In genomic region chr11:6474874-6475731, GRCm38 (mm10) we compare ENCODE assay signal across 8 mouse cellular contexts. TPM values are rescaled to one million over a fixed set of nuclear protein-coding genes. Genes with fewer than 3 reads are reported as not detected.
DNase-seq lines count a peak whose midpoint lies in the region; ATAC-seq and TF ChIP-seq lines count a peak whose summit lies in the region.

No protein-coding gene starts in this region.

- no peak for TF ChIP-seq CTCF in E14TG2a.4 (conservative IDR thresholded peaks at IDR 0.05; ENCODE audit: low read length)
- no peak for TF ChIP-seq CTCF in heart, postnatal 0 days (IDR thresholded peaks at IDR 0.05; ENCODE audit: low read depth)
- no peak for TF ChIP-seq CTCF in lung, adult 2 months (IDR thresholded peaks at IDR 0.05; ENCODE audit: insufficient read depth, low read length)
- no peak for TF ChIP-seq CTCF in testis, adult 2 months (IDR thresholded peaks at IDR 0.05; ENCODE audit: control insufficient read depth, insufficient read depth, insufficient replicate concordance, low read depth, low read length)

- WGBS in forebrain, embryonic 14.5 days = under 1% methylated on average over 86 of the region's 109 CpGs
- under 1% methylated on average over 99 of the region's 109 CpGs for WGBS in heart, postnatal 0 days
- under 1% methylated on average over 109 of the region's 109 CpGs for WGBS in lung, adult 2 months
- under 1% methylated on average over 93 of the region's 109 CpGs for WGBS in neural tube, embryonic 14.5 days

- peak overlapping the region; percentile 80 for H3K9ac ChIP-seq in forebrain, embryonic 14.5 days (ENCODE audit: low read length)
- peak overlapping the region; percentile 95 for H3K9ac ChIP-seq in heart, postnatal 0 days (replicated peaks; ENCODE audit: low read depth, low read length)
- H3K9ac ChIP-seq in neural tube, embryonic 14.5 days (replicated peaks; ENCODE audit: low read depth, low read length) = peak overlapping the region; percentile 92

- H3K4me1 ChIP-seq in E14TG2a.4 (replicated peaks; ENCODE audit: low read depth, low read length) = peaks cover 59% of the 10 kb centered on the region
- H3K4me1 ChIP-seq in forebrain, embryonic 14.5 days (ENCODE audit: control insufficient read depth, insufficient read depth, low read length) = peaks cover 36% of the 10 kb centered on the region
- H3K4me1 ChIP-seq in heart, postnatal 0 days (ENCODE audit: control insufficient read depth, insufficient read depth) = peaks cover 25% of the 10 kb centered on the region
- peaks cover 27% of the 10 kb centered on the region for H3K4me1 ChIP-seq in lung, adult 2 months (ENCODE audit: control insufficient read depth, insufficient read depth, low read length)
- peaks cover 34% of the 10 kb centered on the region for H3K4me1 ChIP-seq in neural tube, embryonic 14.5 days (ENCODE audit: control insufficient read depth, insufficient read depth, low read length)
- peaks cover 2% of the 10 kb centered on the region for H3K4me1 ChIP-seq in testis, adult 2 months (ENCODE audit: control insufficient read depth, insufficient read depth, low read length)

- 0 out of 2 replicates have a peak, but pooled peaks have one; percentile 25 for TF ChIP-seq POLR2A in lung, adult 2 months (IDR thresholded peaks at IDR 0.05; ENCODE audit: borderline replicate concordance, extremely low read depth, low read depth, low read length)
- TF ChIP-seq POLR2A in testis, adult 2 months (IDR thresholded peaks at IDR 0.05; ENCODE audit: control insufficient read depth, low read depth, low read length) = no peak

- H3K36me3 ChIP-seq in E14TG2a.4 (ENCODE audit: insufficient read depth, low read length) = peaks cover 51% of the 10 kb centered on the region
- H3K36me3 ChIP-seq in forebrain, embryonic 14.5 days (ENCODE audit: control insufficient read depth, insufficient read depth, low read length) = peaks cover 2% of the 10 kb centered on the region; the same call in 1 of the 2 replicates
- no peaks in the 10 kb centered on the region for H3K36me3 ChIP-seq in heart, postnatal 0 days (replicated peaks; ENCODE audit: control insufficient read depth, insufficient read depth, low read length)
- H3K36me3 ChIP-seq in neural tube, embryonic 14.5 days (ENCODE audit: control insufficient read depth, insufficient read depth, low read length) = no peaks in the 10 kb centered on the region
- no peaks in the 10 kb centered on the region for H3K36me3 ChIP-seq in testis, adult 2 months (ENCODE audit: control insufficient read depth, insufficient read depth, low read length)

- peak overlapping the region; percentile 95 for H3K27ac ChIP-seq in forebrain, embryonic 14.5 days (ENCODE audit: low read depth, low read length)
- H3K27ac ChIP-seq in heart, postnatal 0 days (ENCODE audit: low read depth) = peak overlapping the region; percentile 100
- peak overlapping the region; percentile 97 for H3K27ac ChIP-seq in neural tube, embryonic 14.5 days (ENCODE audit: low read depth, low read length)
- peak overlapping the region; percentile 87 for H3K27ac ChIP-seq in testis, adult 2 months (ENCODE audit: control insufficient read depth, insufficient read depth, low read depth, low read length)

- H3K27me3 ChIP-seq in E14TG2a.4 (ENCODE audit: insufficient read depth, low read length) = no peaks in the 10 kb centered on the region
- no peaks in the 10 kb centered on the region for H3K27me3 ChIP-seq in forebrain, embryonic 14.5 days (replicated peaks; ENCODE audit: control insufficient read depth, insufficient read depth, low read length)
- H3K27me3 ChIP-seq in heart, postnatal 0 days (ENCODE audit: control insufficient read depth, insufficient read depth, low read length) = no peaks in the 10 kb centered on the region
- no peaks in the 10 kb centered on the region for H3K27me3 ChIP-seq in neural tube, embryonic 14.5 days (ENCODE audit: control insufficient read depth, insufficient read depth, low read length)
- no peaks in the 10 kb centered on the region for H3K27me3 ChIP-seq in testis, adult 2 months (ENCODE audit: control insufficient read depth, insufficient read depth, low read length)

- H3K4me3 ChIP-seq in E14TG2a.4 (replicated peaks; ENCODE audit: low read length) = peak overlapping the region; percentile 88
- peak overlapping the region; percentile 96 for H3K4me3 ChIP-seq in forebrain, embryonic 14.5 days (ENCODE audit: low read depth, low read length)
- H3K4me3 ChIP-seq in heart, postnatal 0 days (ENCODE audit: low read depth, low read length) = peak overlapping the region; percentile 93
- H3K4me3 ChIP-seq in lung, adult 2 months (replicated peaks; ENCODE audit: extremely low read depth, low read depth, low read length) = peak overlapping the region; percentile 95
- peak overlapping the region; percentile 96 for H3K4me3 ChIP-seq in neural tube, embryonic 14.5 days (ENCODE audit: low read depth, low read length)
- peak overlapping the region; percentile 93 for H3K4me3 ChIP-seq in testis, adult 2 months (ENCODE audit: control insufficient read depth, low read depth, low read length)

- peak; percentile 32; the same call in 1 of the 2 replicates for ATAC-seq in cerebellum, adult (ENCODE audit: insufficient number of reproducible peaks, low FRiP score, low TSS enrichment)
- ATAC-seq in forebrain, embryonic 14.5 days = peak; percentile 22
- ATAC-seq in heart, postnatal 0 days (ENCODE audit: insufficient read depth, low read depth) = peak; percentile 38
- peak; percentile 28 for ATAC-seq in neural tube, embryonic 14.5 days (ENCODE audit: low read depth)

- peak overlapping the region; percentile 98 for H3K4me2 ChIP-seq in forebrain, embryonic 14.5 days (ENCODE audit: low read length)
- H3K4me2 ChIP-seq in heart, postnatal 0 days (ENCODE audit: low read depth, low read length) = peak overlapping the region; percentile 83
- peak overlapping the region; percentile 97 for H3K4me2 ChIP-seq in neural tube, embryonic 14.5 days (ENCODE audit: low read depth, low read length)

- no peaks in the 10 kb centered on the region for H3K9me3 ChIP-seq in E14TG2a.4 (ENCODE audit: low read length)
- H3K9me3 ChIP-seq in forebrain, embryonic 14.5 days (replicated peaks; ENCODE audit: control insufficient read depth, low read length) = no peaks in the 10 kb centered on the region
- no peaks in the 10 kb centered on the region for H3K9me3 ChIP-seq in heart, postnatal 0 days (replicated peaks; ENCODE audit: control insufficient read depth, low read length)
- no peaks in the 10 kb centered on the region for H3K9me3 ChIP-seq in neural tube, embryonic 14.5 days (ENCODE audit: control insufficient read depth, low read length)

- TF ChIP-seq EP300 in heart, postnatal 0 days (IDR thresholded peaks at IDR 0.05; ENCODE audit: low read depth) = no peak

- peak; percentile 55 for DNase-seq in forebrain, embryonic 14.5 days (ENCODE audit: low spot score)
- DNase-seq in heart, postnatal 0 days (ENCODE audit: low spot score) = no peak
- DNase-seq in kidney, postnatal 25 days = peak; percentile 39 to 78
- DNase-seq in lung, adult 2 months = peak; percentile 65

RNA-seq across cellular contexts. Expression of gene Purb, which starts 0.6 kb away (rescaled TPM):
- polyA plus RNA-seq in forebrain, embryonic 14.5 days (2014; fragmentation: Nextera tagmentation; extraction: Ambion mirVana) = 8.7 and 12.1 TPM in 2 replicates
- 40.4 and 48.4 TPM in 2 replicates for total RNA-seq in heart, postnatal 0 days (2014; rRNA removed; ENCODE audit: low replicate concordance)
- 18.4 and 22.0 TPM in 2 replicates for polyA plus RNA-seq in heart, postnatal 0 days (2015; fragmentation: Nextera tagmentation; extraction: Ambion mirVana)
- 10.7 and 11.0 TPM in 2 replicates for polyA plus RNA-seq in lung, adult 2 months (2012; rRNA removed)
- 11.4 and 11.6 TPM in 2 replicates for polyA plus RNA-seq in neural tube, embryonic 14.5 days (2014; fragmentation: Nextera tagmentation; extraction: Ambion mirVana)
- 5.6 and 6.0 TPM in 2 replicates for polyA plus RNA-seq in testis, adult 2 months (2012; rRNA removed)

RNA-seq across cellular contexts. Expression of gene H2afv, which starts 30.9 kb away (rescaled TPM):
- 593 and 826 TPM in 2 replicates for polyA plus RNA-seq in forebrain, embryonic 14.5 days (2014; fragmentation: Nextera tagmentation; extraction: Ambion mirVana)
- 106 and 157 TPM in 2 replicates for total RNA-seq in heart, postnatal 0 days (2014; rRNA removed; ENCODE audit: low replicate concordance)
- 213 and 232 TPM in 2 replicates for polyA plus RNA-seq in heart, postnatal 0 days (2015; fragmentation: Nextera tagmentation; extraction: Ambion mirVana)
- 39.1 and 51.4 TPM in 2 replicates for polyA plus RNA-seq in lung, adult 2 months (2012; rRNA removed)
- polyA plus RNA-seq in neural tube, embryonic 14.5 days (2014; fragmentation: Nextera tagmentation; extraction: Ambion mirVana) = 188 and 234 TPM in 2 replicates
- polyA plus RNA-seq in testis, adult 2 months (2012; rRNA removed) = 26.2 and 30.5 TPM in 2 replicates

RNA-seq across cellular contexts. Expression of gene Myo1g, which starts 45.7 kb away (rescaled TPM):
- 0.17 and 0.33 TPM in 2 replicates for polyA plus RNA-seq in forebrain, embryonic 14.5 days (2014; fragmentation: Nextera tagmentation; extraction: Ambion mirVana)
- total RNA-seq in heart, postnatal 0 days (2014; rRNA removed; ENCODE audit: low replicate concordance) = 0.65 and 1.6 TPM in 2 replicates
- polyA plus RNA-seq in heart, postnatal 0 days (2015; fragmentation: Nextera tagmentation; extraction: Ambion mirVana) = 0.49 and 0.56 TPM in 2 replicates
- 37.1 and 52.3 TPM in 2 replicates for polyA plus RNA-seq in lung, adult 2 months (2012; rRNA removed)
- 0.16 and 0.59 TPM in 2 replicates for polyA plus RNA-seq in neural tube, embryonic 14.5 days (2014; fragmentation: Nextera tagmentation; extraction: Ambion mirVana)
- polyA plus RNA-seq in testis, adult 2 months (2012; rRNA removed) = 0.31 and 0.46 TPM in 2 replicates

RNA-seq across cellular contexts. Expression of gene Ppia, which starts 59.9 kb away (rescaled TPM):
- polyA plus RNA-seq in forebrain, embryonic 14.5 days (2014; fragmentation: Nextera tagmentation; extraction: Ambion mirVana) = 4,105 and 4,592 TPM in 2 replicates
- total RNA-seq in heart, postnatal 0 days (2014; rRNA removed; ENCODE audit: low replicate concordance) = 2,268 and 2,353 TPM in 2 replicates
- 3,654 and 3,756 TPM in 2 replicates for polyA plus RNA-seq in heart, postnatal 0 days (2015; fragmentation: Nextera tagmentation; extraction: Ambion mirVana)
- 407 and 532 TPM in 2 replicates for polyA plus RNA-seq in lung, adult 2 months (2012; rRNA removed)
- polyA plus RNA-seq in neural tube, embryonic 14.5 days (2014; fragmentation: Nextera tagmentation; extraction: Ambion mirVana) = 4,020 and 4,257 TPM in 2 replicates
- polyA plus RNA-seq in testis, adult 2 months (2012; rRNA removed) = 609 and 709 TPM in 2 replicates

Comparison
In these comparisons a context has a peak if more than half of its experiments do, and no peak if none do; other contexts are left out.
1. RNA of gene Myo1g, which starts 45.7 kb away (polyA plus RNA-seq): 37.1 to 52.3 TPM in lung, adult 2 months; 0.49 to 0.56 TPM in heart, postnatal 0 days, 0.17 to 0.33 TPM in forebrain, embryonic 14.5 days, 0.31 to 0.46 TPM in testis, adult 2 months and 0.16 to 0.59 TPM in neural tube, embryonic 14.5 days; every median in the first group is over 10 times any median in the second.
2. Peak in every context shown above with its lines, with median percentiles within 50 percentile points of each other: H3K4me3 ChIP-seq, ATAC-seq, H3K27ac ChIP-seq, H3K4me2 ChIP-seq and H3K9ac ChIP-seq.